Comparison of ENCODE assay signal across 8 mouse cellular contexts in genomic region chr7:84605704-84606292, GRCm38 (mm10). TPM values are rescaled to one million over a fixed set of nuclear protein-coding genes. Genes with fewer than 3 reads are reported as not detected.
DNase-seq lines count a peak whose midpoint lies in the region; ATAC-seq and TF ChIP-seq lines count a peak whose summit lies in the region.

No protein-coding gene starts in this region.

- no peaks in the 10 kb centered on the region for H3K27me3 ChIP-seq in heart, embryonic 12.5 days (replicated peaks)
- H3K27me3 ChIP-seq in kidney, embryonic 16.5 days (ENCODE audit: insufficient read depth, low read length), result no peaks in the 10 kb centered on the region
- no peaks in the 10 kb centered on the region for H3K27me3 ChIP-seq in limb, embryonic 15.5 days
- no peaks in the 10 kb centered on the region for H3K27me3 ChIP-seq in midbrain, embryonic 16.5 days (ENCODE audit: control insufficient read depth, insufficient read depth, low read depth, low read length)

- peaks cover 7% of the 10 kb centered on the region; the same call in 1 of the 2 replicates for H3K4me1 ChIP-seq in bone marrow macrophage, adult 2 months (ENCODE audit: control insufficient read depth, insufficient read depth, low read length)
- H3K4me1 ChIP-seq in heart, embryonic 12.5 days (replicated peaks), result 0 out of 2 replicates have a peak, but pooled peaks cover 7% of the 10 kb centered on the region
- H3K4me1 ChIP-seq in kidney, embryonic 16.5 days (ENCODE audit: insufficient read depth, low read length), result peaks cover 12% of the 10 kb centered on the region
- peaks cover 7% of the 10 kb centered on the region; the same call in 1 of the 2 replicates for H3K4me1 ChIP-seq in limb, embryonic 15.5 days
- H3K4me1 ChIP-seq in midbrain, embryonic 16.5 days (ENCODE audit: control insufficient read depth, insufficient read depth, low read length), result peaks cover 8% of the 10 kb centered on the region

- peak; percentile 92 for ATAC-seq in erythroblast, adult 5-6 weeks (replicated peaks; ENCODE audit: low FRiP score, poor library complexity, severe bottlenecking)
- peak; percentile 91 for ATAC-seq in heart, embryonic 12.5 days (ENCODE audit: insufficient number of reproducible peaks, low FRiP score)
- ATAC-seq in kidney, embryonic 16.5 days (ENCODE audit: low FRiP score, low TSS enrichment), result peak; percentile 90
- ATAC-seq in limb, embryonic 15.5 days (ENCODE audit: insufficient number of reproducible peaks, low FRiP score, low TSS enrichment, low read depth), result peak; percentile 79
- peak; percentile 91 for ATAC-seq in midbrain, embryonic 16.5 days

- TF ChIP-seq CTCF in bone marrow macrophage, adult 2 months (IDR thresholded peaks at IDR 0.05; ENCODE audit: low read depth, low read length), result no peak

- H3K4me2 ChIP-seq in heart, embryonic 12.5 days, result peak overlapping the region; percentile 100
- H3K4me2 ChIP-seq in kidney, embryonic 16.5 days (replicated peaks; ENCODE audit: low read depth, low read length), result peak overlapping the region; percentile 98
- H3K4me2 ChIP-seq in limb, embryonic 15.5 days, result peak overlapping the region; percentile 92
- H3K4me2 ChIP-seq in midbrain, embryonic 16.5 days (ENCODE audit: low read length), result peak overlapping the region; percentile 98

- under 1% methylated on average over 33 of the region's 36 CpGs for WGBS in heart, embryonic 12.5 days
- WGBS in kidney, embryonic 16.5 days, result 0% methylated on average over 36 of the region's 36 CpGs
- WGBS in limb, embryonic 15.5 days, result under 1% methylated on average over 34 of the region's 36 CpGs
- under 1% methylated on average over 36 of the region's 36 CpGs for WGBS in midbrain, embryonic 16.5 days

- H3K27ac ChIP-seq in bone marrow macrophage, adult 2 months (ENCODE audit: insufficient read depth, low read depth, low read length), result no peak overlapping the region
- no peak overlapping the region for H3K27ac ChIP-seq in heart, embryonic 12.5 days (ENCODE audit: poor library complexity, severe bottlenecking)
- no peak overlapping the region for H3K27ac ChIP-seq in kidney, embryonic 16.5 days (ENCODE audit: low read length)
- no peak overlapping the region for H3K27ac ChIP-seq in limb, embryonic 15.5 days
- 0 out of 2 replicates have a peak overlapping the region, but pooled peaks have one; percentile 39 for H3K27ac ChIP-seq in midbrain, embryonic 16.5 days (ENCODE audit: low read length)

- TF ChIP-seq POLR2A in bone marrow macrophage, adult 2 months (IDR thresholded peaks at IDR 0.05; ENCODE audit: borderline replicate concordance, low read depth, low read length), result no peak

- no peaks in the 10 kb centered on the region for H3K9me3 ChIP-seq in heart, embryonic 12.5 days (replicated peaks)
- no peaks in the 10 kb centered on the region for H3K9me3 ChIP-seq in kidney, embryonic 16.5 days (ENCODE audit: low read length)
- H3K9me3 ChIP-seq in limb, embryonic 15.5 days, result no peaks in the 10 kb centered on the region
- H3K9me3 ChIP-seq in midbrain, embryonic 16.5 days (replicated peaks; ENCODE audit: control insufficient read depth, low read length, poor library complexity, severe bottlenecking), result no peaks in the 10 kb centered on the region

- H3K4me3 ChIP-seq in bone marrow macrophage, adult 2 months (ENCODE audit: insufficient read depth, low read length), result peak overlapping the region; percentile 60
- peak overlapping the region; percentile 75 for H3K4me3 ChIP-seq in heart, embryonic 12.5 days
- peak overlapping the region; percentile 70 for H3K4me3 ChIP-seq in kidney, embryonic 16.5 days (ENCODE audit: low read length)
- peak overlapping the region; percentile 54 for H3K4me3 ChIP-seq in limb, embryonic 15.5 days
- peak overlapping the region; percentile 66 for H3K4me3 ChIP-seq in midbrain, embryonic 16.5 days (ENCODE audit: low read depth, low read length)

- DNase-seq in 3T3-L1 (ENCODE audit: low read depth, low spot score), result peak; percentile 90
- DNase-seq in spleen, postnatal 36 days (ENCODE audit: low spot score in 2 of 2), result peak; percentile 68 to 74

- peak overlapping the region; percentile 73 for H3K9ac ChIP-seq in heart, embryonic 12.5 days
- H3K9ac ChIP-seq in kidney, embryonic 16.5 days (replicated peaks; ENCODE audit: low read length), result peak overlapping the region; percentile 69
- peak overlapping the region; percentile 42; the same call in 1 of the 2 replicates for H3K9ac ChIP-seq in limb, embryonic 15.5 days
- H3K9ac ChIP-seq in midbrain, embryonic 16.5 days (ENCODE audit: low read depth, low read length), result peak overlapping the region; percentile 89

- H3K36me3 ChIP-seq in heart, embryonic 12.5 days, result no peaks in the 10 kb centered on the region
- no peaks in the 10 kb centered on the region for H3K36me3 ChIP-seq in kidney, embryonic 16.5 days (ENCODE audit: insufficient read depth, low read length)
- no peaks in the 10 kb centered on the region for H3K36me3 ChIP-seq in limb, embryonic 15.5 days
- no peaks in the 10 kb centered on the region for H3K36me3 ChIP-seq in midbrain, embryonic 16.5 days (ENCODE audit: control insufficient read depth, insufficient read depth, low read length)

RNA-seq across cellular contexts. Expression of gene Fah, which starts 0.7 kb away (rescaled TPM):
- polyA plus RNA-seq in bone marrow macrophage, adult 2 months (2012; ENCODE audit: insufficient read depth, insufficient read length, missing spikeins), result 4.2 and 4.7 TPM in 2 replicates
- not detected in 2 replicates for total RNA-seq in erythroblast, adult 5-6 weeks (2015; ENCODE audit: low replicate concordance)
- 3.1 TPM in 1 of 2 replicates, not detected in the other for total RNA-seq in erythroblast, adult 5-6 weeks (2017; ENCODE audit: low replicate concordance)
- 5.9 and 6.9 TPM in 2 replicates for polyA plus RNA-seq in heart, embryonic 12.5 days (2016; fragmentation: Nextera tagmentation; extraction: Ambion mirVana)
- polyA plus RNA-seq in kidney, embryonic 16.5 days (2015; fragmentation: Nextera tagmentation; extraction: Ambion mirVana), result 14.9 and 17.7 TPM in 2 replicates
- polyA plus RNA-seq in limb, embryonic 15.5 days (2015; fragmentation: Nextera tagmentation; extraction: Ambion mirVana), result 5.9 and 6.0 TPM in 2 replicates
- 11.9 and 13.6 TPM in 2 replicates for polyA plus RNA-seq in midbrain, embryonic 16.5 days (2015; fragmentation: Nextera tagmentation; extraction: Ambion mirVana)
